Mouse (Mus musculus): ENCODE measurements at regions not wholly inside any gene's neighbourhood (a gene's known extent, or its start where the extent isn't known, plus 50 kb on each side); places are given as distances from the start of the nearest gene placed in this dataset.

DNA sequence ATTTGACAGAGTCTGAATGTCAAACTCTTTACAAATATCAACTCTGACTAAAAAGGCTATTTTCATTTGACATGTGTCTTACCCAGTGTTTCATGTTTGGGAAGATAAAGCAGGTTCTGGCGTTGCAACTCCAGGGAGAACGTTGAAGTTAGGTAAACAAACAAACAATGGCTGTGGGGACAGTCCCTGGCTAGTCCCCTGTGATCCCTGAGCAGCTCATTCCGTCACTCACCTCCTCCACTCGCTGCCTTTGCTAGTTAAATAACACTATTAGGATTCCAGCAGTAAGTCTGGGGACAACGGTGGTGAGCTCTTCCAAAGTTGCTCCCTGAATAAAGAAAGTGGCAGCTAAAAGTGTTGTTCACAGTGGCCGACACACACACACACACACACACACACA, 227.8 kb upstream of the Prox1 start:
- DNase-seq = no peak

DNA sequence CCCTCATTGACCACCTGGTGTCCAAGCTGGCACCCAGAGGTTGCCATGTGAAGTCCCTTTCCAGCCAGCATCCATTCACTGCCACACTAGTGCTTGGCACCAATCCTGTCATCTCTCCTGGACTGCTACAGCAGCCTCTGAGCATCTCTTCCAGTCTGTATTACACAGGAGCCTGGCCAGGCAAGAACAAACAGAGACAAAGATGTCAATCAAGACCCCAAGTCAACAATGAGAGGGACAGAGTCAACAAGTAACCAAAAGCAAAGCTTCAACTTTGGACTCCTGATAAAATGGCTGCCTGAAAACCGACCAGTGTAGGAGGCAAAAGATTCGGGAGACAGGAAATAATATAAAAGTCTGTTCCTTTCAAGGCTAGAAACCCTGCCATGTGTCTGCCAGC, 227.3 kb upstream of the Prox1 start:
- DNase-seq = no peak

DNA sequence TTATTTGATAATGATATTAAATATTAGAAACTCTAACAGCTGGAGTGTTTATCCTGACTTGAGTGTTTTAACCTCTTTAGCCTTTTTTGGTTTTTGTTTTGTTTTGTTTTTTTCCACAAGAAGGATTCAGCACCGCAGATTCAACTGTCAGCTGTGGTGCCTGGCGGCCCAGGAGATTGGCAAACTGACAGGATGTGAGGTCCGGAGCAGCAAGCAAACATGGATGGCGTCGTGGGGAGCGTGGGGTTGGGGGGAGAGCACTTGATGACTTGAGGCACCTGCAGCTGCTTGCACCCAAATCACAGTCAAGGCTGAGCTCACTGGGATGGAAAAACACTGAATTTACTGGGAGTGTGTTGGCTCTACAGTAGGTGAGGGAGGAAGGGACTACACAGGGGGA, 222.5 kb upstream of the Prox1 start:
- no peak for DNase-seq

DNA sequence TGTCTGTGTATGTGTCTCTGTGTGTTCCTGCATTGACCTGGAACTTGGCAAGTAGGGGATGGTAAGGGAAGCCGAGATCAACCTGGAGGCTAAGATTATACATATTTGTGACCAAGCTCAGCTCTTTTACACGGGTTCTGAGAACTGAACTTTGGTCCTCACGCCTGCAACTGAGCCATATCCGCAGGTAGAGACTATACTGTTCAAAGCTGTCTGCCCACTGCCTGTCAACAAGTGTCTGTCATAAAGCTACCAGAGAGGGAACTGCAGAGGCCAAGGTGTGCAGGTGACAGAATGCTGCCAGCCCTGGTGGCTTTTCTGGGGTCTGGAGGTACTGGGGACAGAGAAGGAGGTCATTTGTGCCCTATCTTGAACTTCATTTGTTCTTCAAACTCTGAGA, 218.3 kb upstream of the Prox1 start:
- no peak for DNase-seq

DNA sequence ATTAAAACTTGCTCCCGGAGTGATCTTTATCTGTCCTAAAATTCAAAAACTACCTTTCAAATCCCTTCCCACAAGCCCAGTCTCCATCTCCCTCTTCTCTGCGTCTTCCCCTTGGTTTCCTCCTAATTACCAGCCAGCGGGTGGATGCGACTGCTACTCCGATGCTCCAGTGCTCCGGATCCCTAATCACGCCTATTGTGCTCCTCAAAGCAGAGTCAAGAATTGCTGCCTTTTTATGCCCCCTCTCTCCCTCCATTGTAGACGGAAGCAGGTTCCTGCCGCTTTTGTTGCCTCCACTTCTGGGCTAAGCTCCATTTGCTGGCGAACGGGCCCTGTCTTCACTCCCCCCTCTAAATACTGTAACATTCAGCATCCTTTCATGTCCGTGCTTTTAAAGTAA, 214.0 kb upstream of the Prox1 start:
- no peak for DNase-seq

DNA sequence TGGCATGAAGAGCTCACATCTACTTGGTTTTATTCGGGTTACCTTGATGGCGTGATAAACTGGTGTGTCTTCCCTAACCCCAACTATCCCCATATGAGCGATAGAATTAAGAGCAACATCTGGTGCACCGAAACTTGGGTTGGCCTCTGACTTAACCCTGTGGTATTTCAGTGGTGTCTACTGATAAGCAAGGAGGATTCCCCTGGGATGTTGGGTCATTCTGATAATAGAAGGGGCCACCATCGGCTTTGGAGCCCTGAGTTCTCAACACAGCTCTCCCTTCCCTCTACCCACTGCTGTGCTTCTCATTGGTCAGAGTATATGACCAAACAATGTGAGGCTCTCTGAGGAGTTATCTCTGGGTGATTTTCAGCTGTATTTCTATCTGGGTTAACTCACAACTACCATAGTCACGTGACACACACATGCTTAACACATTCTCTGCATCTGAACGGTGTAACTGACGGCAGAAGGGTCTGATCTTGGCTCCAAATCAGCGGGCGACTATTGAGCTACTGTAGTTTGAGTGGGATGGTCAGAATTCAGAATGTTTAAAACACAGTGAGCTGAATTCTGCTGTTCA, 212.8 kb upstream of the Prox1 start:
- DNase-seq = no peak

DNA sequence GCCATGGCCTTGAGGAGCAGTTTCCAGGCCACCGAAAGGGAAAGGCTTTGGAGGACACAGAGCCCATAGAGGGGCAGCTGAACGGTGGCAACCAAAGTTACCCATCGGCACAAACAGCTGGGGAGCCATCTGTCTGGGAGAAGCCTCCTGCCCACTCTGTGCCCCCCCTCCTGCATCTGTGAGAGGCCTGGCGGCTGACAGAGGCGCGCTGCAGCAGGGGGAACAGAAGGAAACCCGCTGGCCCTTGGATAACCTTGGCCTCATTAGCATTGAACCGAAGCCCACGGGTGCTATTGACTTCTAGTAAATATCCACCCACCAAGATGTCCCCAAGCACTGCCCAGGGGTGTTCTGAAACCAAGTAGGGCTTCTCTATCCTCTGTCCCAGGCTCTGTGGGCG, 209.6 kb upstream of the Prox1 start:
- DNase-seq = no peak

DNA sequence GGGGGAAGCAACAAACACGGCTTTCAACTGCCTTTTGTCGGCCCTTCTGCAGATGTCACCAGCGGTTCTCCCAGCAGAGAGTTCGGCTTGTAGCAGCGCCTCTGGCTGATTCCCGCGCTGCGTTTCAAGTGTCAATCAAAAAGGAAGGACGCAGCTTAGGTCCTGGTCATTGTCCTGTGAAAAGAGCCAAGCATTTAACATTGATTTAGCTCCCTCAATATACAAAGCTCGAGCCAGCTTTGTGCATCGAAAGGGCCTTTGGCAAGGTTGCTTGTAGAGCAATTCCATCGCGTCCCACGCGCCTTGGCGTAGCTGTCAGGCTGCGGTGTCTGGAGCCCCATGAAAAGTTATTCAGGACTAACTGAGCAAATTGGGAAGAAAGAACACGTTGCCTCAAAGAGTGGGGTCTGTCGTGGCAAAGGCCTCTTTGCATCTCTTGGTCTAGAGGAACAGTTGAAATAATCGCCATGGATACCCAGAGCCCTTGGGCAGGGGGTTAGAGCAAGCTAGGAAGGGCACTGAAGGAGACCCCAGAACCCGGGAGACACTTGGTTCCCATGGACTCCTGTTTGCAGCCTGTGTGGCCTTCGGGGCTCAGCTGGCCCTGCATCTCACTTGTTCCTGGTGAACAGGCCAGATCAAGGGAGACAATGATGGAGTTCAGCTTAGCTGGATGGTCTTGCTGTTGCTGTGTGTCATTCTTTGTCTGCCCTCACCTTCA, 204.8 kb upstream of the Prox1 start:
- DNase-seq = no peak

DNA sequence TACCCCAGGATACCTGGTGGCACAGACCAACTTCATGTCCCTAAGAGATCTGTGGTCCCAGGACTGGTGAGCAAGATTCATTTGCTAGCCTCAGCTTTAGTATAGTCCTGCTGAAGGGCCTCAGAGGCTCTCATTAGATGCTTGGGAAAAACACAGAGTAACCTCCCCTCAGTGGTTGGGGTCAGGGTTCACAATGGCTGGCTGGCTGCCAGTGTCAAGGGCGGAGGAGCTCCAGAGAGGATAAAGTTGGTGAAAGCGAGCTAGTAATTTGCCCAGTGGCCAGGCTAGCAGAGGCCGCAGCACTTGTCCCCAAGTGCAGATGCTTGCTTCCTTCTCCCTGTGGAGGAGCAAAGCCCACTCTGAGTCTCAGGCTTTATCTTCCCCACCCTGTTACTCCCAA, 203.8 kb upstream of the Prox1 start:
- DNase-seq = no peak

DNA sequence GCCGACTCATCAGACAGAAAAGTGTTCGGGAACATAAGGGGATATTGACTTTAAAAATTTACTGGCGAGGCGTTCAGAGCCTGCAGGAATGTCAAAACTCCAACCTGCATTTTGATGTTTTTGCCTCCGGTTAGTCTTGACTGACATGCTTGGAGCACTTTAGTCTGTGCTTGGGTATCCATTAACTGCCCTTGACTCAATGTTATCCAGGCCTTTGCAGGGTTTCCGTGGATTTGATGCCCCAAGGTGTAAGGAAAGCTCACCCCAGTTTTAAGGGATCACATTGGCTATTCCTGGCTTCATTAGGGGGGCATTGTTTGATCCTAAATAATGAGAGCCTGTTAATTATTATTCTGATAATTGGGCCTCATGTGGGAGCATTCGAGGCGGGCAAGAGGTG, 196.1 kb upstream of the Prox1 start:
- no peak for DNase-seq

DNA sequence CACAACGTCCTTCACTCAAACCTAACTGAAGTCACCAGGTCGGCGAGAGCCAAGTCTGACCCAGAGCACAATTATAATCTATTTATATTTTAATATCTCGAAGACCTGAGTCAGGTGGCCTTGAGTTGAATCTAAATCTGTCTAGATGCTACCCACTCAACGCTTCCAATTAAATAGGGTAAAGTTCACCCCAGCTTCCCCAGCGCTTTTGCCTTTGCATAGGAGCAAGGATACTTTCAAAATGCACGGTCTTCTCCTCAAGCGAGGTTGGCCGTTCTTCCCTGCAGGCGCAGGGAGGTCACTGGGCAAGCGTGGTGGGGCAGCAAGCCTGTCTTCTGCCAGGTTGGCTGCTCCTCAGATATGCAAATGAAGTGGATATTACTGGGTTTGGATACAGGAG, 194.6 kb upstream of the Prox1 start:
- DNase-seq = no peak

DNA sequence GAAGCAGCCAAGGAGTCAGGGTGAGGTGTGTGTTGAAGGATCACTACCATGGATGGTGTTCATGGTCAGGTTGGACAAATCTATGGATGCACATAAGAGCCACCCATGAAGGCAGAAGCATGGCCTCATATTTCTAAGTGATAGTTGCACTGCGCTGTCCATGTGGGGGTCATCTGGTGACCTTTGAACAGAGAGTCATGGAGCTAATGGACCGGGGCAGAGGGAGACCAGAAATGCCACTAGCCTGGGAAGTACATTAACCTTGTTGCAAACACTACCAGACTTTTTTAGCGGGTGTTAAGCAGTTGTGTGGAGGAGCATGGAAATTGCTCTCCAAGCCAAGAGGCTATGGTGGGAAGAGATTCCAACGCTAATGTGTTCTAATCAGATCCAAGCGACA, 190.1 kb upstream of the Prox1 start:
- DNase-seq = no peak

DNA sequence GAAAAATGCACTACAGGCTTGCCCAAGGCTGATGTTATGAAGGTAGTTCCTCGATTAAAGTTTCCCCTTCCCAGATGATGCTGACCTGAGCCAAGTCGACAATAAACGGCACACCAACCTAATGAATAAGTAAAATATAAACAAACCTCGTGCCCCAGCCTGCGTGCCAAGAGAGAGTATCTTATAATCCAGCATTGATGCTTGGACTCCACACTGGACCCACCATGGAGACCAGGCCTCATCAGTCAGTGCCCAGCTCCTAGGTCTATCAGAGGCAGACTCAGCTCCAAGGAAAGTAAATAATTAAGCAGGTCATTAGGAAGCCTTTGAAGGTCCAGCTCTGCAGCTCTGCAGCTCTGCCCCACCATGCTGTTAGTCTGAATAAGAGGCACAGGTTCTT, 187.3 kb upstream of the Prox1 start:
- DNase-seq = no peak

DNA sequence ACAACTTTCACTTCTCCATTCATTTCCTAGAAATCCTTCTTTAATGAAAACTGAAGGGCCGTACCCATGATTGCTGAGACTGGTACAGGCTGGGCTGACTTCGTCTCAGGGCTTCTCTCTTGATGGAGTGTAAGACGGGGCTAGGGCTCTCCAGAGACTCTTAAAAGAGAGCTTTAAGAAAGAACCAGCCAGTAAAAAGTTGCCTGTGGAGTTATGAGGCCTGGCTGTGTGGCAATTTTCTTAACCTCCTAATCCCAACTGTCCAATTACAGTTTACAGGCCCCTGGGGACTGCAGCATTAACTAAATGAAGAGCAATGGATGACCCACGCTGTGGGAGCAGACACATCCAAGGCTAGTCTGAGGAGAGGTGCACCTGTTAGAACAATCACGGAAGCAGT, 177.1 kb upstream of the Prox1 start:
- no peak for DNase-seq

DNA sequence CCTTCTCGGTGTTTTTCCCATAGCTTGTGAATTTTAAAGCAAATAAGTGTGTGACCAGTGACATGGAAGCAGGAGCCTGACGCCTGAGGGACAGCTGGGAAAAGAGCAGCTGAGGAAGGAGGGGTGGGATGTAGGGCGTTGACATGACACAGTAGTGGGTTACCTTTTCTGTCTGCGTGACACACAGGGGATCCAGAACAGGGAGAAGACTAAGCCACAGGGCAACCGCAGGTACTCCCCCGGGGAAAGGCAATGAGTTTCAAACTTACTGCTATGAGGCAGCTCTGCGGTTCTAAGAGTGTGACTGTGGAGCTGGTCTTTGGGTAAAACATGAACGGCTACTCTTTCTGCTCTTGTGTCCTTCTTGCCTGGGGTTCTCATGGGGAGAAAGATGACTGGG, 170.2 kb upstream of the Prox1 start:
- no peak for DNase-seq

DNA sequence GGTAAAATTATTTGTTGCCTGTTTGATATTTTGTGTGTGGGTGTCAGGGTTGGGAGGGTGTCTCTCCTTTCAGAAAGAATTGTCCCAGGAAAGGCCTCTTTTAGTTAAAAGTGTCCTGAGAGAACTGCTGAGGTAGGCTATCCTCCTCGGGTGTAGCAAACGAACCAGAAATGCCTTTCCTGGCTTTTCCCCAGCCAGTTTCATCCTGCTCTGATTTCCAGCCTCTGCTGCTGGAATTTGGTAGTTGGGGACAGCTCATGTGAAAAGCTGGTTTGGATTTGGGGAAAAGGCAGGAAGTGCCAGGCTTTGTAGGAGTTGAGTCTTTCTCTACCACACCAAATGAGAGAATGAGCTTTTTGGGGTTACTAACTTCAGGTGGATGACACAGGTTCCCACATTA, 164.0 kb upstream of the Prox1 start:
- no peak for DNase-seq

DNA sequence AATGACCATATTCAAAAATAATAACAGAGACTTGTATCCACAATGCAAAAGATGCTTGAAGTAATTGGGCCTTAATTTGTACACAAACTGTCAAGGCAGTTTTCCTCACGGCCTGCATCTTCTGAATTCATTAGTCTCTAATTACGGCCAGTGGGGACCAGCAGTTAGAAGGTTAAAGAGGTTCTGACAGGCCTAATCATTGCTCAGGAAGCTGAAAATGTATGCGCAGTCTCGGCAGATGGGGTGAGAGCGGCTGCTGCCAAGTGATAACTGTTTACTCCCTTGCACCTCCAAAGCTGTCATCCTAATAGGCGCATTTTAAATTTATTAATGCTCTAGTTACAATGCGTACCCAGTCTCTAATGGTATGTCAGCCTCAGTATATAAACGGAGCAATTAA, 163.5 kb upstream of the Prox1 start:
- peak; percentile 41 for DNase-seq

DNA sequence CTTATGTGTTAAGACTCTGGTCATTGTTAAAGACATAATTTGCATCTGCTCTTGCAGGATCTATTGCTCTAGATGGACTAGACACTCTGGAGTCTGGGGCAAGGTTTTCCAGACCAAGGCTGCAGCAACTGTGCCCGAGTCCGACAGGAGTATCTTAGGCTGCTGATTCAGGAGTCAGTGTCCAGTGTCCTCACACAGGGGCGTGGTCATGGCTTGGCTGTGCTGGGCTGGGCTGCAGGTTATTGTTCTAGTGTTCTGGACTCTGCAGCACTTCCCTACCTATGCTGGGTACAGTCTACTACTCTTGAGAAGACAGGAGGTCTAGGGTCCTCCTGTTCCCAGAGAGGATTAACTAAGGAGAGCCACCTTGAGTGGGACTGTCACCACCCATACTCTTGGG, 161.5 kb upstream of the Prox1 start:
- no peak for DNase-seq

DNA sequence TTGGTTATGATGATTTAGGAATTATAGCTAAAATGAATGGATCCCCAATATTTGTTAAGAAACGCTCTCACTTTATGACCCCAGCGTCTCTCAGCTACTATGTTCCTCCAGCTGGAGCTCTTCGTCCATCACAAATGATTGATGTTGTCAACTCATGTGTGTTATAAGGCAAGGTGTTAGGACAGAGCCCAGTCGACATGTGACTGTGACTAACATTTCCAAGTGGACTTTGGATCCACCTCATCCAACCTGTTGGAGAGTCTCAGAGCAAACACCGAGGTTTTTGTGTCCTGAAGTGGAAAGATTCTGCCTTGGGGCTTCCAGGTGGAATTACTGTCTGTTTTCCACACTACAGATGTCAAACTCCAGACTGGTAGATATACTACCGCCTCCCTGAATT, 154.0 kb upstream of the Prox1 start:
- no peak for DNase-seq

DNA sequence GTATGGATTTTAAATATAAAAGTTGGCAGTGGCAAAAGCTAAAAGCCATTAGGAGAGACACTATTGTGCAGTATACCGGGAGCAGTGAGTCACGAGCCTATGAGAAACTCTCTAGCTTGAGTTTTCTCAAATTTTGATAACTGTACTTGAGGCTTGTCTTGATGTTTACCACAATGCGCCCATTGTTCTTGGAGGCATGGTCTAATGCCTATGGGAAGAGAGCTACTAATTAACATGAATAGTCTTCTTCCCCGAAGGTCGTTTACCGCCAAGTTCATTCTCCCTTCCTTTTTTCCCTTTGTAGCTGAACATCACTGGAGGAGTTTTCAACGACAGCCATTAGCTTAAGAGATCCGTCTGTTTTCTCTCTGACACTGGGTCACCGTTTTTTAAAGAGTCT, 153.2 kb upstream of the Prox1 start:
- DNase-seq = no peak

DNA sequence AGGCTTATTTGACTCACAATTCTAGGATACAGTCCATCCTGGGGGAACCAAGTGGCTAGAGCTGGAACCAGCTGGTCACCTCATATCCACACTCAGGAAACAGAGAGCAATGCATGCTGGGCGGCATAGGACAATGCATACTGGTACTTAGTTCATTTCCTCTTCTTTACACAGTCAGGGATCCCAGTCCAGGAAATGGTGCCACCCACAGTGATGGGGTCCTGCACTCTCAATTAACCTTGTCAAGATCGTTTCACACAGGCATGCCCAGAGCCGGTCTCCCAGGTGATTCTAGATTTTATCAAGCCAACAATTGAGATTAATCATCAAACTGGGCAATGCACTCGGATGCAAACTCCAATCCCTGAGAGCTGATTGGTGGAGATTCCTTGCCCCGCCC, 145.7 kb upstream of the Prox1 start:
- DNase-seq = no peak

DNA sequence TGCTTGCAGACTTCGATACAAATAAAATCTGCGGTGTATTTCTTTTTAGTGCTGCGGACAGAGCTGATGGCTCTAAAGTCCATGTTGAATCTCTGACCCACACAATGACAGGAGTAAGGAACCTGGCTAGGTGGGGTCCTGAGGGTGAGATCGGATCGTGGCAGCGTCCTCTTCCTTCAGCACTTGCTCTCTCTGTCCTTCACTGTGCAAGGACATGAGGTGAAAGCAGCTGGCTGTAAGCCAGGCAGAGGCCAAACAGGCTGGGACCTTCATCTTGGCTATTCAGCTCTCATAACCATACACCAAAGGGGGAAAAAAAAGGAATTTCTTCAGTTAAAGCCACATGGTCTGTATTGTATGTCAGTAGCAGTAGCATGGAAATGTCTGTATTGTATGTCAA, 139.3 kb upstream of the Prox1 start:
- no peak for DNase-seq

DNA sequence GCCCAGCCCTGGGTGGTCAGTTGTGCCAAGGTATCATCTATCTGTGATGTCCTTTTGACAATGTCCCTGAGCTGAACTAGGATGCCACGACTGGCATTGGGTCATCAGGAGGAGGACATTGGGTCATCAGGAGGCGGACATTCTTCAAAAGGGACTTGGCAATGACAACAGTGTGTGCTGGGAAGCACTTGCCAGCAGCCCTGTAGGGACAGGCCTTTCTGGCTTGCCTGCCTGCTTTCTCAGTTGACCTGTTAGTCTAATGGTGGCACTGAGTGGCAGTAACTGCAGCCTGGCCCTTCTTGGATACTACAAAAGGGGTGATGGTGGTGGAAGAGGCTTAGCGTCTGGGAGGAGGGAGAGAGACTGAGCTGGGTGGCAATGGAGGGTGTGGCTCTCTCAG, 137.2 kb upstream of the Prox1 start:
- DNase-seq = no peak

DNA sequence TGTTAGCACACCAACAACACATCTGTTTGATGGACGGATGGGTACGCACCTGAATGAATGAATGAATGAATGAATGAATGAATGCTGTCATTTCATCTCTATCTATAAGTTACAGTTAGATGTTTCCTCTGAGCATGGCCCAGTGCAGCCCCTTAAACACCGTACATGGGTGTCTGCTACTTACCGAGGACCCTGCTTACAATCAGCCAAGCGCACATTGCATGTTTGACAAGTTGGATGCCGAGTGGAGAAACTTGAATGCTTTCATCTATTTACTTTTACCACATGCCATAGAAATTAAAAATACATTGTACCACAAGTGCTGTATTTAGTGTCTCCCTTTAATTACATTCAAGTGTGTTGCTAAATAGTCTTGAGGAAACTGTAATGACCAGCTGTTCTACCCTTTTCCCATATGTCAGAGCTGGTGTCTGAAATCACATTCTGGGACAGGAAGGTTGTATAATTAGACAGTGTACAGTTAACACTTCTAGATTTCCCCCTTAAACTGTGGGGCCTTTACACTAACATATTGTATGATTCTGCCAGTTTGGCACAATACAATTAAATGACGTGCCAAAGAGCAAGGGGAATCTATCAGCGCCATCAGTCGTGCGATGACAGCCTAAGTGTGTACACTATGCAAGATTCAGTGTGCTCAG, 127.3 kb upstream of the Prox1 start:
- DNase-seq = no peak

DNA sequence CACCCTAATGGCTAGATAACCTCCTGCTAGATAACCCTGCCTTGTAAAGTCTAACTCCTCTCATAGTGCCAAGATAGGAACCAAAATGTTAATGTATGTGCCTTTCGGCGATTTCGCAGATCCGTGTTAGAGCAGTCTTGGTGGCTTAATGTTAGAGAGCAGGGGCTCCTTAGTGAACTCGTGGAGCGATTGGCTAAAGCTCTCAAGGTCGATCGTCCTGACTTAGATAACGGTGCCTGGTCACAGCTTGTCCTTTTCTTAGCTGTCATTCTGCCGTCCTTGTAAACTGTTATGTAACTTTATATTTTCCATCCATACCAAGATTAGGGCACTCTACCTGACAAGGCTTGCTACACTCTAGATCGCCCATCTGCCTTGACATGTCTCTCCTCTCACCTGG, 119.5 kb upstream of the Prox1 start:
- no peak for DNase-seq
